Mouse (Mus musculus): Measurements from ENCODE around the gene Yipf4.
"Not testable (repeated sequence)": the region's sequence is repeated elsewhere in the genome, so short reads cannot be mapped to it uniquely, and the experiment has no call there.

The Yipf4 gene

GRCm38 (mm10) chr17:74489024-74489900, at the start of gene Yipf4:
Gene Yipf4 (plus strand): TSS chr17:74489493.
- DNase-seq (ENCODE audit: low read depth, low spot score), result peak; percentile 94

GRCm38 (mm10) chr17:74440486-74440885, 48.8 kb upstream of the Yipf4 start:
- no peak for DNase-seq (ENCODE audit: low read depth, low spot score)

GRCm38 (mm10) chr17:74449776-74450175, 39.5 kb upstream of the Yipf4 start:
- DNase-seq (ENCODE audit: low read depth, low spot score), result no peak

GRCm38 (mm10) chr17:74453928-74454327, 35.4 kb upstream of the Yipf4 start:
- DNase-seq (ENCODE audit: low read depth, low spot score), result no peak

GRCm38 (mm10) chr17:74454660-74455059, 34.6 kb upstream of the Yipf4 start:
- no peak for DNase-seq (ENCODE audit: low read depth, low spot score)

- DNase-seq (ENCODE audit: low read depth, low spot score), result no peak
These were observed 33.9 kb upstream of the Yipf4 start for GRCm38 (mm10) chr17:74455426-74455825.

- no peak for DNase-seq (ENCODE audit: low read depth, low spot score)
These were observed 32.5 kb upstream of the Yipf4 start for GRCm38 (mm10) chr17:74456825-74457224.

GRCm38 (mm10) chr17:74457972-74458677, 31.2 kb upstream of the Yipf4 start:
- DNase-seq (ENCODE audit: low read depth, low spot score), result no peak

- DNase-seq (ENCODE audit: low read depth, low spot score), result no peak
These were observed 30.4 kb upstream of the Yipf4 start, which contains the start of gene Nlrc4 for GRCm38 (mm10) chr17:74458711-74459408. Gene Nlrc4 (minus strand): TSS chr17:74459142.

- no peak for DNase-seq (ENCODE audit: low read depth, low spot score)
These were observed 25.8 kb upstream of the Yipf4 start for GRCm38 (mm10) chr17:74463510-74463909.

GRCm38 (mm10) chr17:74467981-74468380, 21.3 kb upstream of the Yipf4 start:
- not testable (repeated sequence) for DNase-seq (ENCODE audit: low read depth, low spot score)

- DNase-seq (ENCODE audit: low read depth, low spot score), result not testable (repeated sequence)
These were observed 19.2 kb upstream of the Yipf4 start for GRCm38 (mm10) chr17:74470133-74470532.

GRCm38 (mm10) chr17:74480361-74481069, 8.8 kb upstream of the Yipf4 start:
- DNase-seq (ENCODE audit: low read depth, low spot score), result no peak

- no peak for DNase-seq (ENCODE audit: low read depth, low spot score)
These were observed 568 bp downstream of the Yipf4 start for GRCm38 (mm10) chr17:74489901-74490220.

- no peak for DNase-seq (ENCODE audit: low read depth, low spot score)
These were observed 2.3 kb downstream of the Yipf4 start for GRCm38 (mm10) chr17:74491565-74491964.

- DNase-seq (ENCODE audit: low read depth, low spot score), result no peak
These were observed 10.9 kb downstream of the Yipf4 start for GRCm38 (mm10) chr17:74500204-74500603.

GRCm38 (mm10) chr17:74501085-74501484, 11.8 kb downstream of the Yipf4 start:
- no peak for DNase-seq (ENCODE audit: low read depth, low spot score)

GRCm38 (mm10) chr17:74507934-74508333, 18.6 kb downstream of the Yipf4 start:
- no peak for DNase-seq (ENCODE audit: low read depth, low spot score)

GRCm38 (mm10) chr17:74508600-74508999, 19.3 kb downstream of the Yipf4 start:
- DNase-seq (ENCODE audit: low read depth, low spot score), result no peak

- no peak for DNase-seq (ENCODE audit: low read depth, low spot score)
These were observed 23.0 kb downstream of the Yipf4 start for GRCm38 (mm10) chr17:74512308-74512707.

All from mesoderm, embryonic 11.5 days (tissue).